Mouse (Mus musculus) hematopoietic stem cell, adult 5-6 weeks (primary cell): ENCODE measurements around the gene Atp6v0d1. TPM values are rescaled to one million over a fixed set of nuclear protein-coding genes. Genes with fewer than 3 reads are reported as not detected.
"Not testable (repeated sequence)": the region's sequence is repeated elsewhere in the genome, so short reads cannot be mapped to it uniquely, and the experiment has no call there.

Experiments
- ATAC-seq, 2 experiments: fragments of 125-278 bp in 1 of 2; replicated peaks in 1 of 2; 2 replicates each; pipeline ENCODE4 v1.8.0; 2016 to 2017; ENCODE audit warnings: inconsistent platforms in 2 of 2, mild to moderate bottlenecking in 2 of 2, moderate number of reproducible peaks in 2 of 2, low read depth in 1 of 2, moderate TSS enrichment in 1 of 2; ENCODE audit not compliant: low FRiP score in 2 of 2, poor library complexity in 2 of 2, severe bottlenecking in 2 of 2, insufficient read depth in 1 of 2, low TSS enrichment in 1 of 2
- total RNA-seq: library from RNA; stranded (forward); fragments of 172-1452, 232-1000 nt; gene quantifications from 2 replicates; pipeline ENCODE4 v1.2.3, GENCODE M21; 2017

Gene Atp6v0d1
- total RNA-seq, 1 experiment from 2014 or later = 39.7 TPM

- no peak for ATAC-seq
These were observed 28.0 kb upstream of the Atp6v0d1 start for GRCm38 (mm10) chr8:105593859-105594258.

- ATAC-seq = no peak
These were observed 26.6 kb upstream of the Atp6v0d1 start for GRCm38 (mm10) chr8:105592431-105592830.

- ATAC-seq = no peak
These were observed 13.9 kb upstream of the Atp6v0d1 start for GRCm38 (mm10) chr8:105579719-105580118.

- no peak for ATAC-seq
These were observed 9.7 kb upstream of the Atp6v0d1 start for GRCm38 (mm10) chr8:105575538-105575937.

GRCm38 (mm10) chr8:105574741-105575140, 8.9 kb upstream of the Atp6v0d1 start:
- ATAC-seq = no peak

- peak in 1 of 2 experiments; percentile 39; a peak in 2 of 4 replicates for ATAC-seq
These were observed 7.6 kb upstream of the Atp6v0d1 start for GRCm38 (mm10) chr8:105573427-105573826.

GRCm38 (mm10) chr8:105571810-105572209, 6.0 kb upstream of the Atp6v0d1 start:
- ATAC-seq = no peak

GRCm38 (mm10) chr8:105566703-105567595, 1.1 kb upstream of the Atp6v0d1 start:
- peak; percentile 14 to 20; a peak in 1 of 4 replicates for ATAC-seq

GRCm38 (mm10) chr8:105565401-105565881, 406 bp downstream of the Atp6v0d1 start:
- 0 out of 4 replicates have a peak, but pooled peaks have one; percentile 5 to 9 for ATAC-seq

GRCm38 (mm10) chr8:105564573-105565229, 1.1 kb downstream of the Atp6v0d1 start:
- not testable (repeated sequence) for ATAC-seq

- ATAC-seq = no peak
These were observed 2.0 kb downstream of the Atp6v0d1 start for GRCm38 (mm10) chr8:105563871-105564270.

GRCm38 (mm10) chr8:105562863-105563262, 3.0 kb downstream of the Atp6v0d1 start:
- ATAC-seq = no peak

GRCm38 (mm10) chr8:105555230-105555629, 10.6 kb downstream of the Atp6v0d1 start:
- ATAC-seq = no peak

- ATAC-seq = peak; percentile 78 to 80
These were observed 11.8 kb downstream of the Atp6v0d1 start for GRCm38 (mm10) chr8:105554087-105554486.

- no peak for ATAC-seq
These were observed 13.0 kb downstream of the Atp6v0d1 start for GRCm38 (mm10) chr8:105552824-105553223.

- ATAC-seq = no peak
These were observed 13.8 kb downstream of the Atp6v0d1 start for GRCm38 (mm10) chr8:105552032-105552431.

- ATAC-seq = no peak
These were observed 15.8 kb downstream of the Atp6v0d1 start for GRCm38 (mm10) chr8:105550083-105550482.

- no peak for ATAC-seq
These were observed 16.3 kb downstream of the Atp6v0d1 start for GRCm38 (mm10) chr8:105549506-105549905.
